Mouse (Mus musculus) midbrain, embryonic 16.5 days (tissue): ENCODE measurements around the gene Fndc11. TPM values are rescaled to one million over a fixed set of nuclear protein-coding genes. Genes with fewer than 3 reads are reported as not detected.
"Not testable (repeated sequence)": the region's sequence is repeated elsewhere in the genome, so short reads cannot be mapped to it uniquely, and the experiment has no call there.

Experiments
- ATAC-seq: fragments of 200-750 bp; cut with Nextera tagmentation; 2 replicates; pipeline ENCODE4 v1.8.0; 2017; ENCODE audit warnings: moderate TSS enrichment
- H3K27ac ChIP-seq: fragments of 300-500 bp; sonication (generic); 2 replicates; pipeline ENCODE4 v1.5.1; 2014; ENCODE audit warnings: mild to moderate bottlenecking, low read length, mixed read lengths
- H3K27me3 ChIP-seq: fragments of 300-500 bp; sonication (generic); 2 replicates; pipeline ENCODE4 v1.6.1; 2014; ENCODE audit warnings: low read depth, low read length, mixed read lengths; ENCODE audit not compliant: control insufficient read depth, insufficient read depth
- H3K36me3 ChIP-seq: fragments of 300-500 bp; sonication (generic); 2 replicates; pipeline ENCODE4 v1.6.1; 2014; ENCODE audit warnings: mild to moderate bottlenecking, low read length, moderate library complexity, mixed read lengths; ENCODE audit not compliant: control insufficient read depth, insufficient read depth
- H3K4me1 ChIP-seq: fragments of 300-500 bp; sonication (generic); 2 replicates; pipeline ENCODE4 v1.6.1; 2014; ENCODE audit warnings: mild to moderate bottlenecking, low read length, mixed read lengths; ENCODE audit not compliant: control insufficient read depth, insufficient read depth
- H3K4me2 ChIP-seq: fragments of 300-500 bp; sonication (generic); 2 replicates; pipeline ENCODE4 v1.6.1; 2014; ENCODE audit warnings: mild to moderate bottlenecking, low read length, mixed read lengths
- H3K4me3 ChIP-seq: fragments of 300-500 bp; sonication (generic); 2 replicates; pipeline ENCODE4 v1.5.1; 2014; ENCODE audit warnings: low read depth, mild to moderate bottlenecking, low read length, moderate library complexity, mixed read lengths
- H3K9ac ChIP-seq: fragments of 300-500 bp; sonication (generic); 2 replicates; pipeline ENCODE4 v1.6.1; 2014; ENCODE audit warnings: low read depth, low read length, mixed read lengths
- H3K9me3 ChIP-seq: fragments of 300-500 bp; sonication (generic); replicated peaks from 2 replicates; pipeline ENCODE4 v1.6.1; 2014; ENCODE audit warnings: mild to moderate bottlenecking, low read length, mixed read lengths; ENCODE audit not compliant: control insufficient read depth, poor library complexity, severe bottlenecking
- WGBS: fragments of 180-500 bp; shearing (Covaris S2); extraction: QIAGEN DNeasy Blood & Tissue Kit; methylation state at CpG from one replicate; pipeline ENCODE4 v1.1.7; 2014; 5-methylcytosine and 5-hydroxymethylcytosine counted together
- polyA plus RNA-seq: library from polyadenylated mRNA; unstranded; fragments of >200 nt; fragmentation: Nextera tagmentation; extraction: Ambion mirVana; gene quantifications from 2 replicates; pipeline ENCODE4 v1.2.1, GENCODE M21; 2015

The Fndc11 gene
- polyA plus RNA-seq, 1 experiment from 2014 or later: 0.41 TPM

GRCm38 (mm10) chr2:181191385-181191784 is 28.4 kb upstream of the Fndc11 start:
- not testable (repeated sequence) for H3K27me3 ChIP-seq, H3K4me1 ChIP-seq, H3K4me3 ChIP-seq, H3K36me3 ChIP-seq, H3K9me3 ChIP-seq, ATAC-seq, H3K27ac ChIP-seq, H3K9ac ChIP-seq, H3K4me2 ChIP-seq
- WGBS: 83% methylated on average over 4 of the region's 4 CpGs

DNA sequence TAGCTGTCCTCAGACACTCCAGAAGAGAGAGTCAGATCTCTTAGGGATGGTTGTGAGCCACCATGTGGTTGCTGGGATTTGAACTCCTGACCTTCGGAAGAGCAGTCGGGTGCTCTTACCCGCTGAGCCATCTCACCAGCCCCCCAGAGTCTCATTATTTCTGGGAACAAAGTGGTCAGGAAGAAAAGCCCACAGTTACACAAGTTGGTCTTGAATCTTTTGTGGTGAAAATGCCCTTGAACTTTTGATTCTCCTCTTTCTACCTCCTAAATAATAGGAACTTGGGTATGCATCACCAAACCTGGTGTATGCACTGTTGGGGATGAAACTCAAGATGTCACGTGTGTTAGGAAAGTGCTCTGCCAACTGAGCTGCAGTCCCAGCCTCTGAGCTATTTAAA is 27.9 kb upstream of the Fndc11 start:
- Histone ChIP-seq H3K36me3 (no peaks in the 10 kb centered on the region), H3K27ac (no peak overlapping the region), H3K4me1 (peaks cover 7% of the 10 kb centered on the region), H3K27me3 (no peaks in the 10 kb centered on the region), H3K4me2 (no peak overlapping the region), H3K9me3 (no peaks in the 10 kb centered on the region), H3K9ac (no peak overlapping the region), H3K4me3 (no peak overlapping the region)
- 58% methylated on average over 4 of the region's 4 CpGs for WGBS
- no peak for ATAC-seq

GRCm38 (mm10) chr2:181193044-181193443 is 26.8 kb upstream of the Fndc11 start:
- H3K4me3 ChIP-seq: no peak overlapping the region
- no peak overlapping the region for H3K9ac ChIP-seq
- peaks cover 7% of the 10 kb centered on the region for H3K4me1 ChIP-seq
- H3K27ac ChIP-seq: no peak overlapping the region
- no peak for ATAC-seq
- no peak overlapping the region for H3K4me2 ChIP-seq
- H3K36me3 ChIP-seq: no peaks in the 10 kb centered on the region
- no peaks in the 10 kb centered on the region for H3K27me3 ChIP-seq
- WGBS: 80% methylated on average over 3 of the region's 3 CpGs
- H3K9me3 ChIP-seq: no peaks in the 10 kb centered on the region

GRCm38 (mm10) chr2:181196628-181197300 is 23.0 kb upstream of the Fndc11 start:
- Histone ChIP-seq H3K9ac (no peak overlapping the region), H3K27me3 (no peaks in the 10 kb centered on the region), H3K4me1 (no peaks in the 10 kb centered on the region), H3K9me3 (no peaks in the 10 kb centered on the region), H3K27ac (no peak overlapping the region), H3K4me3 (no peak overlapping the region), H3K4me2 (no peak overlapping the region), H3K36me3 (no peaks in the 10 kb centered on the region)
- WGBS: 88% methylated on average over 4 of the region's 4 CpGs
- no peak for ATAC-seq

DNA sequence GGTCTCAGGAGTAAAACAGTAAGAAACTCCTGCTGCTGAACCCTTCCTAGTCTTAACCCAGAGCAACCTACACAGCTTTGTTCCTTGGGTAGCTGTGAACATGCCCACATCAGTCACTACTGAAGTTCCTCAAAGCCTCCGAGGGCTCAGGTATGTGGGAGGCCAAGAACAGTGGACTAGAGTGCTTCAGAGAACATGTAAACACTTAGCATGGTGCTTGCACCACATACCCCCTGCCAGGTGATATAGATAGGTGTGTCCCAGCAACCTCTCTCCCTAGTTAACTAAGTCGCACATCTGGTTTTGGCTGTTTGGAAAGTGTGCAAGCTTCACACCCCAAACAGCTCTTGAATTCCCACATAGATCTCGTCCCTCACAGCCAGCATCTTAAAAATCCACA is 18.2 kb upstream of the Fndc11 start:
- H3K9ac ChIP-seq: no peak overlapping the region
- no peaks in the 10 kb centered on the region for H3K9me3 ChIP-seq
- no peak overlapping the region for H3K4me3 ChIP-seq
- no peak overlapping the region for H3K27ac ChIP-seq
- no peak for ATAC-seq
- no peaks in the 10 kb centered on the region for H3K36me3 ChIP-seq
- no peaks in the 10 kb centered on the region for H3K4me1 ChIP-seq
- no peaks in the 10 kb centered on the region for H3K27me3 ChIP-seq
- 83% methylated on average over 3 of the region's 3 CpGs for WGBS
- no peak overlapping the region for H3K4me2 ChIP-seq

DNA sequence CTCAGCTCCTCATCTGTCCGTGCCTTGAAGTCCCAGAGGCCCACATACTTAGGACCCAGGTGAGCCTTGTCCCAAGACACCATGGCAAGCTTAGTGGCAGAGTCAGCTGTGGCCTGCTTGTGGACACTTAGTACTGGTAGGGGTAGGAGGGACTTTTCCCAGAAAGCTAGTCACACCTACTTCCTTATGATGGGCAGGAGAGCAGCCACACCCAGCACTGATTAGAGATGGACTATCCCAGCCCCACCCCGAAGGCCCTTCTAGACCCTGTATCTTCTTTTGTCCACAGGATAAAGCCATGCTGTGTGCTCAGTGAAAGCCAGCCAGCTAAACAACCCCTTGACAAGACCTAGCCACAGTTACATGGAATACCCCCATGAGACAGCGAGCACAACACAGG is 17.4 kb upstream of the Fndc11 start, which contains the start of gene Ptk6:
Ptk6 (minus strand) TSS at position 368 of the 400 bp plus-strand sequence.
- Histone ChIP-seq H3K4me2 (no peak within 1 kb of the TSS), H3K4me1 (no peaks in the 10 kb centered on the region), H3K9me3 (no peaks in the 10 kb centered on the region), H3K36me3 (no peaks in the 10 kb centered on the region), H3K27me3 (no peaks in the 10 kb centered on the region), H3K9ac (no peak within 1 kb of the TSS), H3K4me3 (no peak within 1 kb of the TSS), H3K27ac (no peak within 1 kb of the TSS)
- no peak for ATAC-seq
- 90% methylated on average over 3 of the region's 3 CpGs for WGBS

- no peak for ATAC-seq
- no peaks in the 10 kb centered on the region for H3K9me3 ChIP-seq
- H3K27me3 ChIP-seq: no peaks in the 10 kb centered on the region
- H3K4me1 ChIP-seq: no peaks in the 10 kb centered on the region
- no peak overlapping the region for H3K27ac ChIP-seq
- 80% methylated on average over 6 of the region's 6 CpGs for WGBS
- no peaks in the 10 kb centered on the region for H3K36me3 ChIP-seq
- no peak overlapping the region for H3K9ac ChIP-seq
- H3K4me3 ChIP-seq: no peak overlapping the region
- H3K4me2 ChIP-seq: no peak overlapping the region
Measured at GRCm38 (mm10) chr2:181202886-181203285, 16.9 kb upstream of the Fndc11 start.

DNA sequence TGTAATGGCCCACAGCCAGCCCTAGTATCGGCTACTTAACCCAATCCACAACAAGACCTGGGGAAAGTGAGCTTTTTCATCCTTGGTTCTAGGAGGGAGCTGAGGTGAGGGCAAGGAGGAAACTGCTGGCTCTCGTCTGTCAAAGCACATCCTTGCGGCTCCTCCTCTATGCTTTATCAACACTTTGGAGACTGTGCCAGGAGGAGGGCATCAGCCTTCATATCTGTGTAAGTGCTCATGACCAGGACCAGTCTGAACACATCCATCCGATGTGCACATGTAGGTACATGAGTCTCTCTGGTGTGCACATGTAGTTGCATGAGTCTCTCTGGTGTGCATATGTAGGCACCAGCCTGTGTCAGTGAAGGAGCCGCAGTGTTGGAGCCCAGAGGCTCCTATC is 14.1 kb upstream of the Fndc11 start:
- no peaks in the 10 kb centered on the region for H3K4me1 ChIP-seq
- H3K27me3 ChIP-seq: 0 out of 2 replicates have a peak, but pooled peaks cover 2% of the 10 kb centered on the region
- H3K9ac ChIP-seq: no peak overlapping the region
- 92% methylated on average over 5 of the region's 5 CpGs for WGBS
- no peak overlapping the region for H3K4me2 ChIP-seq
- ATAC-seq: no peak
- H3K4me3 ChIP-seq: no peak overlapping the region
- no peak overlapping the region for H3K27ac ChIP-seq
- H3K9me3 ChIP-seq: no peaks in the 10 kb centered on the region
- H3K36me3 ChIP-seq: no peaks in the 10 kb centered on the region

DNA sequence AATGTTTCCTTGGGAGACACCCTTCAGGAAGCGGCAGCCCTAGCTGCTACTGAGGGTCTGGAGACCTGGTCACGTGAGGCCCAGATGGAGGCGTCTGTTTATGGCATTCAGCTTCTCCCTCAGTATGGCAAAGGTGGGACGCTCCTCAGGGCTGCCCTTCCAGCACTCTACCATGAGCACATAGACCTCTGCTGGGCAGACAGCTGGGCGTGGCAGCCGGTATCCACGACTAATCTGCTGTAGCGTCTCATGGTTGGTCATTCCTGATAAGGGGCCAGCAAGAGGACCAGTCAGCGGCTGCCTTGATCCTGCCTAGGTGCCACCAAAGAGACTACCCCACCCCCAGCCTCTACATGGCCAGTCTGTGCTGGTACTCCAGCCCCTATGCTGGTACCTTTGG is 13.7 kb upstream of the Fndc11 start:
- no peak overlapping the region for H3K4me2 ChIP-seq
- no peak overlapping the region for H3K4me3 ChIP-seq
- no peak overlapping the region for H3K9ac ChIP-seq
- H3K27me3 ChIP-seq: peaks cover 2% of the 10 kb centered on the region; the same call in 1 of the 2 replicates
- H3K36me3 ChIP-seq: no peaks in the 10 kb centered on the region
- WGBS: 85% methylated on average over 9 of the region's 9 CpGs
- ATAC-seq: no peak
- H3K4me1 ChIP-seq: no peaks in the 10 kb centered on the region
- H3K27ac ChIP-seq: no peak overlapping the region
- H3K9me3 ChIP-seq: no peaks in the 10 kb centered on the region
